Mouse (Mus musculus): ENCODE measurements around the gene Lrrc10. TPM values are rescaled to one million over a fixed set of nuclear protein-coding genes. Genes with fewer than 3 reads are reported as not detected.

The Lrrc10 gene
- polyA plus RNA-seq, 1 experiment from 2014 or later = not detected

- 65% methylated on average over 2 of the region's 2 CpGs for WGBS (ENCODE audit: insufficient replicate concordance)
- Histone ChIP-seq H3K9me3 (replicated peaks) (no peaks in the 10 kb centered on the region), H3K4me2 (no peak overlapping the region), H3K27ac (peak overlapping the region; percentile 39; the same call in 1 of the 2 replicates), H3K4me1 (replicated peaks) (peaks cover 11% of the 10 kb centered on the region), H3K27me3 (no peaks in the 10 kb centered on the region), H3K4me3 (replicated peaks) (no peak overlapping the region), H3K9ac (no peak overlapping the region), H3K36me3 (peaks cover 84% of the 10 kb centered on the region)
- DNase-seq = no peak
- ATAC-seq (ENCODE audit: low read depth) = no peak
These were observed 36.8 kb downstream of the Lrrc10 start for GRCm38 (mm10) chr10:117081914-117082359.

DNA sequence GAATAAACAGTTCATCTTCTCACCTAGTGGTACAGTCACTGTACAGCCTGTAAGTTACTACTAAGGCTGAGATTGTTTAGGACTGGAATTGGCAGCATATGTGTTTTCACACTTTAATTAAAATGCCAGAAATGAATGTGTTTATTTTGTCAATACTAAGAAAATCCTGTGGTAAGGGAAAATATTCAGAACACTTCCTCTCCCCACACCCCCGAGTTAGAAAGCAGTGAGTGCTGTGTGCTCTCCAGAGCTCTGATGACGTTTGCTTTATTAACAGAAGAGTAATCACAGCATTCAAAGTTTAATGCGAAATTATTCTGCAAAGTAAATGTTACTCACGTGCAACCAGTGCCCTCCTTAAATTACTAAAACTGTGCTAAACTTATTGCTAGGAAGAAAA is 44.5 kb downstream of the Lrrc10 start:
- no peak overlapping the region; the same call in 1 of the 2 replicates for H3K27ac ChIP-seq
- ATAC-seq (ENCODE audit: low read depth) (no peak), DNase-seq (no peak)
- no peak overlapping the region for H3K4me3 ChIP-seq (replicated peaks)
- no peak overlapping the region for H3K9ac ChIP-seq
- no peaks in the 10 kb centered on the region for H3K27me3 ChIP-seq
- H3K4me2 ChIP-seq = no peak overlapping the region
- peaks cover 21% of the 10 kb centered on the region for H3K4me1 ChIP-seq (replicated peaks)
- H3K36me3 ChIP-seq = peaks cover 62% of the 10 kb centered on the region
- no peaks in the 10 kb centered on the region for H3K9me3 ChIP-seq (replicated peaks)
- WGBS (ENCODE audit: insufficient replicate concordance) = 70% methylated on average over 4 of the region's 4 CpGs

GRCm38 (mm10) chr10:117094504-117095329 is 49.6 kb downstream of the Lrrc10 start:
- Histone ChIP-seq H3K36me3 (peaks cover 43% of the 10 kb centered on the region), H3K9ac (peak overlapping the region; percentile 8; the same call in 1 of the 2 replicates), H3K27ac (peak overlapping the region; percentile 18; the same call in 1 of the 2 replicates), H3K9me3 (replicated peaks) (no peaks in the 10 kb centered on the region), H3K4me3 (replicated peaks) (no peak overlapping the region), H3K4me1 (replicated peaks) (peaks cover 67% of the 10 kb centered on the region), H3K27me3 (no peaks in the 10 kb centered on the region), H3K4me2 (no peak overlapping the region)
- WGBS (ENCODE audit: insufficient replicate concordance) = 77% methylated on average over 15 of the region's 15 CpGs
- DNase-seq = no peak
- ATAC-seq (ENCODE audit: low read depth) = no peak

DNA sequence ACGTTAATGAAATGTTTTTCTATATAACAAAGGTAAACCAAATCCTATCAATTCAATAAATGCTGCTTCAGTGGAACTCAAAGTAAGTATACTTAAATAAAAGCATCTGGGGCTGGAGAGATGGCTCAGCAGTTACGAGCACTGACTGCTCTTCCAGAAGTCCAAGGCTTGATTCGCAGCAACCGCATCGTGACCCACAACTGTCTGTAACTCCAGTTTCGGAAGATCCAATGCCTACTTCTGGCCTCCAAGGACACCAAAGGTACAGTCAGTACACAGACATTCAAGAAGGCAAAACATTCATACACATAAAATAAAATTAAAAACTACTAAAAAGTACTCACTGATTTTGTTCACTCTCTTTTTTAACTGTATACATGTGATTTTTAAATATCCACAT is 51.0 kb downstream of the Lrrc10 start:
- H3K4me2 ChIP-seq = no peak overlapping the region
- peaks cover 45% of the 10 kb centered on the region for H3K36me3 ChIP-seq
- H3K27ac ChIP-seq = peak overlapping the region; percentile 71; the same call in 1 of the 2 replicates
- WGBS (ENCODE audit: insufficient replicate concordance) = 85% methylated on average over 6 of the region's 6 CpGs
- DNase-seq = no peak
- H3K27me3 ChIP-seq = no peaks in the 10 kb centered on the region
- no peak overlapping the region for H3K4me3 ChIP-seq (replicated peaks)
- no peaks in the 10 kb centered on the region for H3K9me3 ChIP-seq (replicated peaks)
- no peak for ATAC-seq (ENCODE audit: low read depth)
- H3K4me1 ChIP-seq (replicated peaks) = peaks cover 75% of the 10 kb centered on the region
- H3K9ac ChIP-seq = no peak overlapping the region

Other genes starting within 250 kb of the Lrrc10 start
- gene Myrfl, start 148.4 kb upstream of the Lrrc10 start, polyA plus RNA-seq (2015; fragmentation: Nextera tagmentation; extraction: Ambion mirVana) = 0.07 TPM in 1 of 2 replicates, not detected in the other
- gene Rab3ip, start 94.6 kb upstream of the Lrrc10 start, polyA plus RNA-seq (2015; fragmentation: Nextera tagmentation; extraction: Ambion mirVana) = 9.8 and 11.0 TPM in 2 replicates
- gene Gm10271, start 72.7 kb upstream of the Lrrc10 start, polyA plus RNA-seq (2015; fragmentation: Nextera tagmentation; extraction: Ambion mirVana) = not detected in 2 replicates
- 0.03 TPM in 1 of 2 replicates, not detected in the other for gene Best3, start 59.0 kb upstream of the Lrrc10 start, polyA plus RNA-seq (2015; fragmentation: Nextera tagmentation; extraction: Ambion mirVana)
- 220 and 240 TPM in 2 replicates for gene Cct2, start 18.5 kb downstream of the Lrrc10 start, polyA plus RNA-seq (2015; fragmentation: Nextera tagmentation; extraction: Ambion mirVana)
- gene Frs2, start 103.2 kb downstream of the Lrrc10 start, polyA plus RNA-seq (2015; fragmentation: Nextera tagmentation; extraction: Ambion mirVana) = 8.1 and 11.7 TPM in 2 replicates
- 49.2 and 56.2 TPM in 2 replicates for gene Yeats4, start 179.2 kb downstream of the Lrrc10 start, polyA plus RNA-seq (2015; fragmentation: Nextera tagmentation; extraction: Ambion mirVana)
- not detected in 2 replicates for gene 9530003J23Rik, start 193.4 kb downstream of the Lrrc10 start, polyA plus RNA-seq (2015; fragmentation: Nextera tagmentation; extraction: Ambion mirVana)
- 150 and 159 TPM in 2 replicates for gene Lyz2, start 237.0 kb downstream of the Lrrc10 start, polyA plus RNA-seq (2015; fragmentation: Nextera tagmentation; extraction: Ambion mirVana)
- not detected in 2 replicates for gene Lyz1, start 247.5 kb downstream of the Lrrc10 start, polyA plus RNA-seq (2015; fragmentation: Nextera tagmentation; extraction: Ambion mirVana)